Mouse (Mus musculus) urinary bladder, adult 2 months (tissue): ENCODE results near the gene Cln3. TPM values are rescaled to one million over a fixed set of nuclear protein-coding genes. Genes with fewer than 3 reads are reported as not detected.

Experiments
- polyA plus RNA-seq: library from polyadenylated mRNA; depleted of rRNA; stranded (reverse); fragments of >200 nt; gene quantifications from 2 replicates; pipeline ENCODE4 v1.2.3, GENCODE M21; 2012; rRNA removed

Cln3 gene
- polyA plus RNA-seq, 1 experiment = 53.3 TPM

Other genes starting within 250 kb of the Cln3 start
- 2.0 and 2.3 TPM in 2 replicates for gene Lat, start 216.2 kb downstream of the Cln3 start, polyA plus RNA-seq
- gene Spns1, start 208.4 kb downstream of the Cln3 start, polyA plus RNA-seq = 72.8 and 82.9 TPM in 2 replicates
- gene Nfatc2ip, start 189.1 kb downstream of the Cln3 start, polyA plus RNA-seq = 6.3 and 7.9 TPM in 2 replicates
- gene Cd19, start 170.9 kb downstream of the Cln3 start, polyA plus RNA-seq = 0.25 and 0.28 TPM in 2 replicates
- gene Rabep2, start 157.1 kb downstream of the Cln3 start, polyA plus RNA-seq = 34.8 and 47.5 TPM in 2 replicates
- 0.22 and 0.57 TPM in 2 replicates for gene Atp2a1, start 122.7 kb downstream of the Cln3 start, polyA plus RNA-seq
- gene Sh2b1, start 110.4 kb downstream of the Cln3 start, polyA plus RNA-seq = 49.2 and 52.0 TPM in 2 replicates
- gene Tufm, start 98.5 kb downstream of the Cln3 start, polyA plus RNA-seq = 76.6 and 83.6 TPM in 2 replicates
- 59.3 and 76.0 TPM in 2 replicates for gene Atxn2l, start 82.4 kb downstream of the Cln3 start, polyA plus RNA-seq
- 85.5 and 109 TPM in 2 replicates for gene Eif3c, start 19.4 kb downstream of the Cln3 start, polyA plus RNA-seq
- 2.1 and 3.0 TPM in 2 replicates for gene Apobr, start 875 bp downstream of the Cln3 start, polyA plus RNA-seq
- gene Il27, start 9.1 kb upstream of the Cln3 start, polyA plus RNA-seq = 0.18 and 0.22 TPM in 2 replicates
- gene Nupr1, start 45.0 kb upstream of the Cln3 start, polyA plus RNA-seq = 67.1 and 82.3 TPM in 2 replicates
- gene Sgf29, start 63.5 kb upstream of the Cln3 start, polyA plus RNA-seq = 24.5 and 27.7 TPM in 2 replicates
- 28.5 and 29.2 TPM in 2 replicates for gene Sult1a1, start 90.6 kb upstream of the Cln3 start, polyA plus RNA-seq
- gene Bola2, start 109.6 kb upstream of the Cln3 start, polyA plus RNA-seq = 32.6 and 37.6 TPM in 2 replicates
- 19.3 and 22.5 TPM in 2 replicates for gene Slx1b, start 110.0 kb upstream of the Cln3 start, polyA plus RNA-seq
- 34.8 and 39.4 TPM in 2 replicates for gene Coro1a, start 122.0 kb upstream of the Cln3 start, polyA plus RNA-seq
- gene Mapk3, start 173.8 kb upstream of the Cln3 start, polyA plus RNA-seq = 214 TPM in 2 replicates
- 15.7 and 28.5 TPM in 2 replicates for gene Gdpd3, start 180.5 kb upstream of the Cln3 start, polyA plus RNA-seq
- 188 and 213 TPM in 2 replicates for gene Ypel3, start 191.1 kb upstream of the Cln3 start, polyA plus RNA-seq
- gene Tbx6, start 195.7 kb upstream of the Cln3 start, polyA plus RNA-seq = 1.3 and 1.4 TPM in 2 replicates
- 106 and 121 TPM in 2 replicates for gene Ppp4c, start 206.7 kb upstream of the Cln3 start, polyA plus RNA-seq
- 2.4 and 2.9 TPM in 2 replicates for gene Fam57b, start 211.9 kb upstream of the Cln3 start, polyA plus RNA-seq
- not detected in 2 replicates for gene 4930451I11Rik, start 245.8 kb upstream of the Cln3 start, polyA plus RNA-seq